Mouse (Mus musculus) MEL (cell line): ENCODE data around the gene Ikbkg. TPM values are rescaled to one million over a fixed set of nuclear protein-coding genes. Genes with fewer than 3 reads are reported as not detected.

Source experiments
- DNase-seq: peaks from one replicate; pipeline ENCODE4 v3.0.0; 2011; ENCODE audit warnings: low read depth, low spot score
- H3K27ac ChIP-seq: 2 replicates; pipeline ENCODE4 v1.5.1; 2012; ENCODE audit warnings: low read depth, mild to moderate bottlenecking, control low read depth, low read length, moderate library complexity; ENCODE audit not compliant: control insufficient read depth
- H3K27me3 ChIP-seq, 2 experiments: fragments of 150-350 bp in 1 of 2; sonication (generic) in 1 of 2; 2 replicates each; pipeline ENCODE4 v1.6.1; 2012; ENCODE audit warnings: low read length in 2 of 2, mild to moderate bottlenecking in 2 of 2, improper control_type of control experiment in 1 of 2, moderate library complexity in 1 of 2; ENCODE audit not compliant: insufficient read depth in 2 of 2, control insufficient read depth in 1 of 2
- H3K36me3 ChIP-seq, 2 experiments: 2 replicates each; pipeline ENCODE4 v1.6.1; 2012 to 2014; ENCODE audit warnings: low read length in 2 of 2, improper control_type of control experiment in 1 of 2, inconsistent platforms in 1 of 2, mild to moderate bottlenecking in 1 of 2; ENCODE audit not compliant: insufficient read depth in 2 of 2, control insufficient read depth in 1 of 2
- H3K4me1 ChIP-seq, 2 experiments: fragments of 150-350 bp in 1 of 2; sonication (generic) in 1 of 2; 2 replicates each; pipeline ENCODE4 v1.6.1; 2012; ENCODE audit warnings: low read length in 2 of 2, improper control_type of control experiment in 1 of 2, mild to moderate bottlenecking in 1 of 2; ENCODE audit not compliant: insufficient read depth in 2 of 2, control insufficient read depth in 1 of 2
- H3K4me3 ChIP-seq, 2 experiments: fragments of 150-350 bp in 1 of 2; sonication (generic) in 1 of 2; 2 replicates each; pipeline ENCODE4 v1.5.1; 2012; ENCODE audit warnings: low read depth in 2 of 2, low read length in 2 of 2, mild to moderate bottlenecking in 2 of 2, moderate library complexity in 2 of 2, control low read depth in 1 of 2, improper control_type of control experiment in 1 of 2; ENCODE audit not compliant: control insufficient read depth in 1 of 2, insufficient read depth in 1 of 2
- H3K79me2 ChIP-seq: 2 replicates; pipeline ENCODE4 v1.6.1; 2012; ENCODE audit warnings: mild to moderate bottlenecking, low read length, moderate library complexity; ENCODE audit not compliant: control insufficient read depth, poor library complexity, insufficient read depth
- H3K9ac ChIP-seq: 2 replicates; pipeline ENCODE4 v1.6.1; 2012; ENCODE audit warnings: low read depth, mild to moderate bottlenecking, control low read depth, low read length, moderate library complexity; ENCODE audit not compliant: control insufficient read depth, poor library complexity, severe bottlenecking
- H3K9me3 ChIP-seq: fragments of 150-350 bp; sonication (generic); replicated peaks from 2 replicates; pipeline ENCODE4 v1.6.1; 2012; ENCODE audit warnings: mild to moderate bottlenecking, low read length, improper control_type of control experiment, moderate library complexity; ENCODE audit not compliant: insufficient read depth
- BHLHE40 ChIP-seq: IDR thresholded peaks from 2 replicates; pipeline ENCODE4 v1.6.1; 2012; ENCODE audit warnings: low read depth, mild to moderate bottlenecking, inconsistent platforms, low read length, improper control_type of control experiment, borderline replicate concordance
- CHD1 ChIP-seq: IDR thresholded peaks from 2 replicates; pipeline ENCODE4 v1.6.1; 2012; ENCODE audit warnings: low read depth, mild to moderate bottlenecking, inconsistent platforms, low read length, improper control_type of control experiment
- CHD2 ChIP-seq: IDR thresholded peaks from 2 replicates; pipeline ENCODE4 v1.6.1; 2011; ENCODE audit warnings: low read length, improper control_type of control experiment
- CTCF ChIP-seq, 3 experiments: IDR thresholded peaks in 2 of 3; conservative IDR thresholded peaks in 1 of 3; 2 replicates each; pipeline ENCODE4 v1.5.1; 2011 to 2012; ENCODE audit warnings: low read length in 3 of 3, low read depth in 2 of 3, mild to moderate bottlenecking in 2 of 3, improper control_type of control experiment in 1 of 3, inconsistent platforms in 1 of 3, mixed read lengths in 1 of 3, moderate library complexity in 1 of 3; ENCODE audit not compliant: control insufficient read depth in 1 of 3, insufficient read depth in 1 of 3, poor library complexity in 1 of 3, severe bottlenecking in 1 of 3
- EP300 ChIP-seq, 2 experiments: IDR thresholded peaks; 2 replicates each; pipeline ENCODE4 v1.6.1; 2011; ENCODE audit warnings: improper control_type of control experiment in 2 of 2, low read length in 2 of 2, low read depth in 1 of 2, mild to moderate bottlenecking in 1 of 2
- ETS1 ChIP-seq: IDR thresholded peaks from 2 replicates; pipeline ENCODE4 v1.6.1; 2012; ENCODE audit warnings: low read depth, mild to moderate bottlenecking, inconsistent platforms, low read length, improper control_type of control experiment, moderate library complexity
- GABPA ChIP-seq: IDR thresholded peaks from 2 replicates; pipeline ENCODE4 v1.6.1; 2012; ENCODE audit warnings: low read depth, mild to moderate bottlenecking, inconsistent platforms, low read length, improper control_type of control experiment, moderate library complexity
- GATA1 ChIP-seq: IDR thresholded peaks from 2 replicates; pipeline ENCODE4 v1.6.1; 2011; ENCODE audit warnings: low read depth, low read length, improper control_type of control experiment
- HCFC1 ChIP-seq: IDR thresholded peaks from 2 replicates; pipeline ENCODE4 v1.6.1; 2012; ENCODE audit warnings: low read depth, mild to moderate bottlenecking, inconsistent platforms, low read length, improper control_type of control experiment, moderate library complexity
- JUND ChIP-seq: IDR thresholded peaks from 2 replicates; pipeline ENCODE4 v1.6.1; 2011; ENCODE audit warnings: low read depth, mild to moderate bottlenecking, improper control_type of control experiment, low read length
- KAT2A ChIP-seq: conservative IDR thresholded peaks from 2 replicates; pipeline ENCODE4 v1.6.1; 2012; ENCODE audit warnings: low read depth, low read length, improper control_type of control experiment, inconsistent platforms
- MAFK ChIP-seq: IDR thresholded peaks from 2 replicates; pipeline ENCODE4 v1.6.1; 2011; ENCODE audit warnings: low read depth, mild to moderate bottlenecking, low read length, improper control_type of control experiment, borderline replicate concordance
- MAX ChIP-seq: IDR thresholded peaks from 2 replicates; pipeline ENCODE4 v1.6.1; 2011; ENCODE audit warnings: low read length, improper control_type of control experiment
- MAZ ChIP-seq: IDR thresholded peaks from 2 replicates; pipeline ENCODE4 v1.6.1; 2012; ENCODE audit warnings: low read depth, mild to moderate bottlenecking, inconsistent platforms, low read length, improper control_type of control experiment
- MEF2A ChIP-seq: IDR thresholded peaks from 2 replicates; pipeline ENCODE4 v1.6.1; 2014; ENCODE audit warnings: low read depth, mild to moderate bottlenecking, inconsistent platforms, low read length, improper control_type of control experiment; ENCODE audit not compliant: poor library complexity, insufficient replicate concordance, severe bottlenecking; ENCODE audit errors: extremely low read depth
- MXI1 ChIP-seq: IDR thresholded peaks from 2 replicates; pipeline ENCODE4 v1.6.1; 2011; ENCODE audit warnings: mild to moderate bottlenecking, low read depth, low read length, improper control_type of control experiment
- MYB ChIP-seq: IDR thresholded peaks from 2 replicates; pipeline ENCODE4 v1.6.1; 2011; ENCODE audit warnings: mild to moderate bottlenecking, low read depth, low read length, improper control_type of control experiment
- MYC ChIP-seq: IDR thresholded peaks from 2 replicates; pipeline ENCODE4 v1.6.1; 2011; ENCODE audit warnings: low read depth, mild to moderate bottlenecking, low read length, improper control_type of control experiment, moderate library complexity
- NELFE ChIP-seq: IDR thresholded peaks from 2 replicates; pipeline ENCODE4 v1.6.1; 2011; ENCODE audit warnings: low read depth, low read length, improper control_type of control experiment
- NRF1 ChIP-seq: IDR thresholded peaks from 2 replicates; pipeline ENCODE4 v1.6.1; 2014; ENCODE audit warnings: low read depth, mild to moderate bottlenecking, inconsistent platforms, low read length, improper control_type of control experiment, moderate library complexity; ENCODE audit not compliant: poor library complexity, insufficient read depth, severe bottlenecking
- POLR2A ChIP-seq, 2 experiments: IDR thresholded peaks; 2 replicates each; pipeline ENCODE4 v1.6.1; 2011 to 2012; ENCODE audit warnings: low read length in 2 of 2, mild to moderate bottlenecking in 2 of 2, control low read depth in 1 of 2, improper control_type of control experiment in 1 of 2, low read depth in 1 of 2, moderate library complexity in 1 of 2; ENCODE audit not compliant: control insufficient read depth in 1 of 2, insufficient read depth in 1 of 2, poor library complexity in 1 of 2
- POLR2AphosphoS2 ChIP-seq: IDR thresholded peaks from 2 replicates; pipeline ENCODE4 v1.6.1; 2011; ENCODE audit warnings: low read length, improper control_type of control experiment
- POLR2AphosphoS5 ChIP-seq: IDR thresholded peaks from 2 replicates; pipeline ENCODE4 v1.6.1; 2012; ENCODE audit warnings: low read depth, borderline replicate concordance, mild to moderate bottlenecking, inconsistent platforms, low read length, moderate library complexity, mixed read lengths
- RAD21 ChIP-seq: IDR thresholded peaks from 2 replicates; pipeline ENCODE4 v1.6.1; 2011; ENCODE audit warnings: mild to moderate bottlenecking, low read depth, low read length, improper control_type of control experiment
- RCOR1 ChIP-seq: IDR thresholded peaks from 2 replicates; pipeline ENCODE4 v1.6.1; 2012; ENCODE audit warnings: low read depth, mild to moderate bottlenecking, inconsistent platforms, low read length, improper control_type of control experiment
- SIN3A ChIP-seq: IDR thresholded peaks from 2 replicates; pipeline ENCODE4 v1.6.1; 2012; ENCODE audit warnings: low read length, improper control_type of control experiment, inconsistent platforms
- SMC3 ChIP-seq: IDR thresholded peaks from 2 replicates; pipeline ENCODE4 v1.6.1; 2011; ENCODE audit warnings: low read depth, low read length, improper control_type of control experiment
- TAL1 ChIP-seq: IDR thresholded peaks from 2 replicates; pipeline ENCODE4 v1.6.1; 2012; ENCODE audit warnings: mild to moderate bottlenecking, inconsistent platforms, low read length, moderate library complexity, mixed read lengths
- TBP ChIP-seq: IDR thresholded peaks from 2 replicates; pipeline ENCODE4 v1.8.0; 2011; ENCODE audit warnings: low read depth, low read length, improper control_type of control experiment
- TCF12 ChIP-seq: IDR thresholded peaks from 2 replicates; pipeline ENCODE4 v1.6.1; 2014; ENCODE audit warnings: low read depth, mild to moderate bottlenecking, inconsistent platforms, low read length, improper control_type of control experiment, moderate library complexity
- UBTF ChIP-seq: IDR thresholded peaks from 2 replicates; pipeline ENCODE4 v1.6.1; 2012; ENCODE audit warnings: low read depth, mild to moderate bottlenecking, inconsistent platforms, low read length, improper control_type of control experiment, moderate library complexity, borderline replicate concordance; ENCODE audit not compliant: insufficient read depth
- USF1 ChIP-seq: IDR thresholded peaks from 2 replicates; pipeline ENCODE4 v1.6.1; 2014; ENCODE audit warnings: low read depth, mild to moderate bottlenecking, inconsistent platforms, low read length, improper control_type of control experiment, moderate library complexity
- ZC3H11A ChIP-seq: IDR thresholded peaks from 2 replicates; pipeline ENCODE4 v1.6.1; 2012; ENCODE audit warnings: low read depth, mild to moderate bottlenecking, inconsistent platforms, low read length, improper control_type of control experiment
- ZKSCAN1 ChIP-seq: IDR thresholded peaks from 2 replicates; pipeline ENCODE4 v1.6.1; 2012; ENCODE audit warnings: low read depth, mild to moderate bottlenecking, inconsistent platforms, low read length, improper control_type of control experiment, moderate library complexity
- ZMIZ1 ChIP-seq: IDR thresholded peaks from 2 replicates; pipeline ENCODE4 v1.6.1; 2012; ENCODE audit warnings: low read depth, mild to moderate bottlenecking, inconsistent platforms, low read length, improper control_type of control experiment, moderate library complexity
- ZNF384 ChIP-seq: IDR thresholded peaks from 2 replicates; pipeline ENCODE4 v1.6.1; 2012; ENCODE audit warnings: low read depth, mild to moderate bottlenecking, inconsistent platforms, low read length, improper control_type of control experiment
- polyA plus RNA-seq, 2 experiments: library from polyadenylated mRNA; stranded (reverse) in 1 of 2; unstranded in 1 of 2; fragments of >175 nt in 1 of 2; fragments of >200 nt in 1 of 2; gene quantifications; 2 replicates each; pipeline versions ENCODE4 v1.2.1 to v1.2.4; 2012; ENCODE audit warnings: low replicate concordance in 2 of 2, low read depth in 1 of 2; ENCODE audit not compliant: insufficient read length in 2 of 2, insufficient read depth in 1 of 2, missing spikeins in 1 of 2
- total RNA-seq: library from RNA; depleted of rRNA; stranded (reverse); fragments of 300-350 nt; gene quantifications from 2 replicates; pipeline ENCODE4 v1.2.3, GENCODE M21; 2012

The Ikbkg gene
- total and polyA plus RNA-seq, 3 experiments = 21.7 to 26.6 TPM; not detected in 1

DNA sequence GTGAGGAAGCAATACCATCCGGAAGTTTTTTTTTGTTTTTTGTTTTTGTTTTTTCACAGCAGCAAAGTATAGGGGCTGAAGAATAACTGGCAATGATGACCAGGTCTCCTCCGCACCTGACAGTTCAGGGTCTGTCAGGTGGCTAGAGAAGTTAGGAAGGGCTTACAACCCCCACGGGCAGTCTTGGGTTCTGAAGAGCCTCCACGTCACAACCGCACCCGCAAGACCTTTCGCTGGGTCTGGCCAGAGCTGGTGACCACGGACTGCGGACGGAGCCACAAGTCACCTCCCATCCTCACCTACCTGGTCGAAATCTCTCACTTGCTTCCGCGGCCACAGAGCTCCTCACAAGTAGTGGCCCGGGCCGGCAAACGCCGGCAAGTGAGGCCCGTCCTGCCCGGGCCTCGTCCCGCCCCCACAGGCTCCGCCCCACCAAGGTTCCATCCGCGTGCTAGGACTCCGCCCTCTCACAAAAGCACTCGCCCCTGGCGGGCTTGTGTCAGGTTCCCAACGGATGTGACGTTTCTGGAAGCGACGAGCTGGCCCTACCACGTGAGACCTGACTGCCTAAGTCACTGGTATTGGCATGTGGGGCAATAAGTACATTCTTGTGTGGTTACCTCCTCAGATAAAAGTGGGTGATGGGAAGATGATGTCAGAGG, 20.1 kb upstream of the Ikbkg start, which contains the start of the genes Ubl4a and Slc10a3:
Ubl4a (minus strand) TSS at position 331 of the 662 bp plus-strand sequence.
Slc10a3 (minus strand) TSS at position 462 of the 662 bp plus-strand sequence.
- peak; percentile 95 for DNase-seq
- Histone ChIP-seq H3K36me3 (peaks cover 0 to 11% of the 10 kb centered on the region in 2 experiments; a peak in 2 of 4 replicates), H3K27ac (peak within 1 kb of the TSS; percentile 63), H3K4me3 (peak within 1 kb of the TSS; percentile 72 to 89), H3K9ac (peak within 1 kb of the TSS; percentile 84), H3K27me3 (no peaks in the 10 kb centered on the region), H3K9me3 (no peaks in the 10 kb centered on the region), H3K79me2 (peaks cover 6% of the 10 kb centered on the region), H3K4me1 (peaks cover 0 to 8% of the 10 kb centered on the region in 2 experiments; a peak in 2 of 4 replicates)
- TF ChIP-seq NELFE = peak; percentile 89
- no peak for TF ChIP-seq ZC3H11A
- TF ChIP-seq HCFC1 = peak; percentile 82
- no peak for TF ChIP-seq MAFK
- TF ChIP-seq POLR2A (IDR thresholded peaks at IDR 0.05; ENCODE audit: control insufficient read depth in 1 of 2, insufficient read depth in 1 of 2, low read depth in 1 of 2, low read length in 2 of 2, poor library complexity in 1 of 2) = peak; percentile 90 to 93
- peak; percentile 79; the same call in 1 of the 2 replicates for TF ChIP-seq POLR2AphosphoS2
- no peak for TF ChIP-seq RAD21
- TF ChIP-seq USF1 = peak; percentile 90
- no peak for TF ChIP-seq JUND
- no peak for TF ChIP-seq GABPA
- TF ChIP-seq CHD2 = no peak
- peak; percentile 85 for TF ChIP-seq ETS1
- TF ChIP-seq MEF2A = no peak
- TF ChIP-seq TBP = peak; percentile 59
- TF ChIP-seq TCF12 = peak; percentile 26; the same call in 1 of the 2 replicates
- peak; percentile 96 for TF ChIP-seq MAX
- TF ChIP-seq MAZ = peak; percentile 48; the same call in 1 of the 2 replicates
- no peak for TF ChIP-seq RCOR1
- TF ChIP-seq ZMIZ1 = peak; percentile 75; the same call in 1 of the 2 replicates
- TF ChIP-seq GATA1 = 0 out of 2 replicates have a peak, but pooled peaks have one; percentile 15
- 0 out of 2 replicates have a peak, but pooled peaks have one; percentile 42 for TF ChIP-seq KAT2A
- no peak for TF ChIP-seq CHD1
- TF ChIP-seq CTCF (IDR thresholded peaks at IDR 0.05 in 2 of 3, conservative IDR thresholded peaks at IDR 0.05 in 1 of 3; ENCODE audit: control insufficient read depth in 1 of 3, insufficient read depth in 1 of 3, low read depth in 2 of 3, low read length in 3 of 3, poor library complexity in 1 of 3, severe bottlenecking in 1 of 3) = no peak
- no peak for TF ChIP-seq POLR2AphosphoS5
- TF ChIP-seq EP300 (IDR thresholded peaks at IDR 0.05; ENCODE audit: low read depth in 1 of 2, low read length in 2 of 2) = no peak; a peak in 1 of 4 replicates
- peak; percentile 95 for TF ChIP-seq SIN3A
- no peak for TF ChIP-seq TAL1
- no peak for TF ChIP-seq MYB
- no peak for TF ChIP-seq ZNF384
- TF ChIP-seq BHLHE40 = 0 out of 2 replicates have a peak, but pooled peaks have one; percentile 19
- 0 out of 2 replicates have a peak, but pooled peaks have one; percentile 23 for TF ChIP-seq NRF1
- TF ChIP-seq MXI1 = peak; percentile 96
- TF ChIP-seq SMC3 = no peak
- peak; percentile 98 for TF ChIP-seq MYC
- TF ChIP-seq ZKSCAN1 = no peak
- no peak for TF ChIP-seq UBTF
